Mouse (Mus musculus) kidney, embryonic 15.5 days (tissue): ENCODE data around the gene Mfap3. TPM values are rescaled to one million over a fixed set of nuclear protein-coding genes. Genes with fewer than 3 reads are reported as not detected.
A peak's percentile ranks its signal among the peaks of the same experiment; 100 is the strongest.
"Not testable (repeated sequence)": the region's sequence is repeated elsewhere in the genome, so short reads cannot be mapped to it uniquely, and the experiment has no call there.

Experiments
- ATAC-seq: fragments of 200-750 bp; cut with Nextera tagmentation; replicated peaks from 2 replicates; pipeline ENCODE4 v1.8.0; 2017; ENCODE audit warnings: moderate TSS enrichment; ENCODE audit not compliant: low FRiP score
- H3K27ac ChIP-seq: fragments of 300-500 bp; sonication (generic); 2 replicates; pipeline ENCODE4 v1.5.1; 2015; ENCODE audit warnings: mild to moderate bottlenecking, inconsistent platforms
- H3K27me3 ChIP-seq: fragments of 300-500 bp; sonication (generic); 2 replicates; pipeline ENCODE4 v1.6.1; 2015; ENCODE audit warnings: inconsistent platforms
- H3K36me3 ChIP-seq: fragments of 300-500 bp; sonication (generic); 2 replicates; pipeline ENCODE4 v1.6.1; 2015; ENCODE audit warnings: inconsistent platforms
- H3K4me1 ChIP-seq: fragments of 300-500 bp; sonication (generic); 2 replicates; pipeline ENCODE4 v1.6.1; 2015; ENCODE audit warnings: inconsistent platforms
- H3K4me2 ChIP-seq: fragments of 300-500 bp; sonication (generic); 2 replicates; pipeline ENCODE4 v1.6.1; 2015; ENCODE audit warnings: moderate library complexity, mild to moderate bottlenecking, inconsistent platforms
- H3K4me3 ChIP-seq: fragments of 300-500 bp; sonication (generic); replicated peaks from 2 replicates; pipeline ENCODE4 v1.5.1; 2015; ENCODE audit warnings: mild to moderate bottlenecking, inconsistent platforms
- H3K9ac ChIP-seq: fragments of 300-500 bp; sonication (generic); 2 replicates; pipeline ENCODE4 v1.6.1; 2015; ENCODE audit warnings: mild to moderate bottlenecking, inconsistent platforms
- H3K9me3 ChIP-seq: fragments of 300-500 bp; sonication (generic); replicated peaks from 2 replicates; pipeline ENCODE4 v1.6.1; 2016; ENCODE audit warnings: inconsistent platforms
- WGBS: fragments of 180-500 bp; shearing (Covaris S2); methylation state at CpG from one replicate; pipeline ENCODE4 v1.1.7; 2015; ENCODE audit warnings: mixed read lengths; 5-methylcytosine and 5-hydroxymethylcytosine counted together
- polyA plus RNA-seq: library from polyadenylated mRNA; unstranded; fragments of >200 nt; fragmentation: Nextera tagmentation; extraction: Ambion mirVana; gene quantifications from 2 replicates; pipeline ENCODE4 v1.2.1, GENCODE M21; 2015

The Mfap3 gene
- polyA plus RNA-seq, 1 experiment from 2014 or later, result 46.6 TPM

DNA sequence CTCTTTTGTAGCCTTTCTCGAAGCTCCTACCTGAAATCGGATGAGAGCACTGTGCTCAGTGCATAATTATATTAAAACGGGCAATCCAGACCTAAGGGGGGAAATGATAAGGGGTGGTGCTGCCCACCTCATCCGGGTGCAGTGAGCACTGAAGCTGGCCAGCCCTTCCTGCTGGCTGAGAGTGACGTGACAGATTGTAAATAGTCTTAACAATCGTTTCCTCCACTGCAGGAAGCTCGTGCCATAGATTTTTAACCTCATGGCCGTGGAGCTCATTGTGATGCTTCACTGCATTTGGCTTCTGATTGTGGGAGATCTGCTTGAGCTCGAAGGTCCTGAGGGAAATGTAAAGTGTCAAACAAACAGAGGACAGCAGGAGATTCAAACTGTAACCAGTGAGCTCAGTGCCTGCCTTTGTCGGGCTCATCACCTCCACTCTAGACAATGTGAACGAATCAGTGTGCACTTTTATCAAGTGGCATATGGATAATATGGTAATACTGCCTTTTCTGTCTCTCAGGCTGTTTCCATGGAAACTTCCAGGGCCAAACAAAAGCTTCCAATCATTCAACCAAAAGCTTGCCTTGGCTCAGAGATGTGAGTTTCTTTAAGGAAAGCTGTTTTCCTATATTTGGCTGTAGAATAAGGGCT is 13.0 kb downstream of the Mfap3 start:
- H3K9me3 ChIP-seq, result no peaks in the 10 kb centered on the region
- peaks cover 58% of the 10 kb centered on the region for H3K36me3 ChIP-seq
- peaks cover 6% of the 10 kb centered on the region; the same call in 1 of the 2 replicates for H3K4me1 ChIP-seq
- no peaks in the 10 kb centered on the region for H3K27me3 ChIP-seq
- H3K4me3 ChIP-seq, result no peak overlapping the region
- peak overlapping the region; percentile 64 for H3K27ac ChIP-seq
- H3K9ac ChIP-seq, result no peak overlapping the region
- no peak for ATAC-seq
- 35% methylated on average over 11 of the region's 11 CpGs for WGBS
- H3K4me2 ChIP-seq, result no peak overlapping the region

DNA sequence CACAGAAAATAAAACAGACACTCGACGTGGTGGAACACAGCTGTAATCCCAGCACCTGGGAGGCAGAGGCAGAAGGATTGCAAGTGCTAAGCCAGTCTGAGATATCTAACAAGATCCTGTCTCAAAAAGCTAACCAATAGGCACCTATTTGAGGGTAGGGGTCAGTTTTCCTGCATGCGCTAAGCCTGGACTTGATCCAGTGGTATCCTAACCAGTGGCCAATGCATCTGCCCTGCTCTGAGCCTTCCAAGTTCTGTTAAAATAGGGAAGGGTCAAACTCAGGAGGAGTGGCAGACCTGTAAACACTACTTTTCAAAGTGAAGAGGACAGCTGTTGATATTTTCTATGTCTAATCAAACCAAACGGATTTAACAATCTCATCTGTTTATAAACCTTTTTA is 13.8 kb downstream of the Mfap3 start:
- Histone ChIP-seq H3K36me3 (peaks cover 58% of the 10 kb centered on the region), H3K9ac (no peak overlapping the region), H3K9me3 (no peaks in the 10 kb centered on the region), H3K4me1 (peaks cover 6% of the 10 kb centered on the region; the same call in 1 of the 2 replicates), H3K4me2 (no peak overlapping the region), H3K27ac (no peak overlapping the region), H3K27me3 (no peaks in the 10 kb centered on the region), H3K4me3 (no peak overlapping the region)
- 86% methylated on average over 4 of the region's 4 CpGs for WGBS
- no peak for ATAC-seq

DNA sequence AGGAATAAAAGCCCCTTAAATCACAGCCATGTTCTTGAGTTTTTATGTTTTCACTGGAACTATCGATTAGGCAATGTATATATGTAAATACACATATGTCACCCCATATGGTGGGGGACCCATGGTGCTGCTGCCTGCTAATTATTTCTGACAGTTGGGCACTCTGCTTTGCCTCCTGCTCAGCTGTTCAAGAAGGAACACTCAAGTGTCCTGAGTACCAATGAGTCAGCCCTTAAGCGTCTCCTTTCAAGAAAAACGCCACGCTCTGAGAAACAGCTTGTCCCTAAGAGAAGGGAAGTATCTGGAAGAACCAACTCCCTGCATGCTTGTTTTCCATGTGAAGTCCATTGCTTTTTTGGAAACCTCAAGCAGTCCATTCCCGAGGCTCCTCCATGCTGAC is 17.4 kb downstream of the Mfap3 start:
- no peak overlapping the region for H3K4me3 ChIP-seq
- no peak overlapping the region for H3K27ac ChIP-seq
- no peak overlapping the region for H3K9ac ChIP-seq
- H3K9me3 ChIP-seq, result no peaks in the 10 kb centered on the region; the same call in 1 of the 2 replicates
- peaks cover 28% of the 10 kb centered on the region for H3K36me3 ChIP-seq
- no peak overlapping the region for H3K4me2 ChIP-seq
- no peaks in the 10 kb centered on the region for H3K27me3 ChIP-seq
- peaks cover 6% of the 10 kb centered on the region; the same call in 1 of the 2 replicates for H3K4me1 ChIP-seq
- WGBS, result 94% methylated on average over 5 of the region's 5 CpGs
- ATAC-seq, result no peak

DNA sequence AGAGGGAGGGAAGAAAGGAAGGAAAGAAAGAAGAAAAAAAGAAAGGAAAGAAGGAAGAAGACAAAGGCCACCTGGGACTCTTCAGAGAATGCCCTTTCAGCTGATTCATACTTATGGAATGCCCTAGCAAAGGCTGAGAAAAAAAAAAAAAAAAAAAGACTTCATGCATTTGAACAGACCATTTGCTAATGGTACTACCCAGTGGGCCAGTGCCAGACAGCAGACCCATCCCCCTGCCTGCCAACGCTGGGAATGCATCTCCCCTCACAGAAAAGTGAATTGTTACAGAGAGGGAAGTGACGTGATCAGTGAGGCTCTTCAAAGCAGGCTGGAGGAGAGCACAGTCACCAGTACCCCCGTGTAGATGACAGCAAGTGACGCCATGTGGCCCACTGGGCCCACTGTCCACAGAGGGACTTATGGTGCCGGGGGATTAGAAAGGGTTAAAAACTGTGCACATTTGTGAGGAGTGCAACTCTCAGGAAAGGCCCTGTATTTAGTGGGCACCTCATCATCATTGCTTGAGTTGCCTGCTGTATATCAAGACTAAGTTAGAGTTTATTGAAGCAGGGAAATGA is 21.5 kb downstream of the Mfap3 start:
- no peaks in the 10 kb centered on the region for H3K4me1 ChIP-seq
- 75% methylated on average over 5 of the region's 5 CpGs for WGBS
- ATAC-seq, result no peak
- no peaks in the 10 kb centered on the region for H3K36me3 ChIP-seq
- no peak overlapping the region for H3K27ac ChIP-seq
- H3K27me3 ChIP-seq, result no peaks in the 10 kb centered on the region
- H3K9me3 ChIP-seq, result no peaks in the 10 kb centered on the region; the same call in 1 of the 2 replicates
- H3K4me3 ChIP-seq, result no peak overlapping the region
- H3K9ac ChIP-seq, result no peak overlapping the region
- no peak overlapping the region for H3K4me2 ChIP-seq

DNA sequence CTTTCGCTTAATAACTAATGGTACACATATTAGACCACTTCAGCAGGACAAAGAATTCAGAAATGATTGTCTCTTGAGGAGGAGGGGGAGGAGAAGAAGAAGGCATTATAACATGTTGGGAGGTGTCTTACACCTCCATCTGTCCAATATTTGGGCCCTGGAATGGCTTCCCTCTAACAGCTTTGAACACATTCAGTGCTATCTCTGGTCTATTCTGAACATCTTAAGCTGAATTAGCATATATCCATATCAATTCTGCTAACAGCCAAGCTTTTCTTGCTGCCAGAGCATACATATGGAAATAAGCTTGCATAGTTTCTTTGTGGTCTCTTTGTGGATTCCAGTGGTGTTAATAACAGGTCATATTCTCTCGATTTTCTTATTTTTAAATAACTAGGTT is 22.2 kb downstream of the Mfap3 start:
- Histone ChIP-seq H3K36me3 (no peaks in the 10 kb centered on the region), H3K9ac (no peak overlapping the region), H3K4me1 (no peaks in the 10 kb centered on the region), H3K4me3 (no peak overlapping the region), H3K27ac (no peak overlapping the region), H3K4me2 (no peak overlapping the region), H3K27me3 (no peaks in the 10 kb centered on the region), H3K9me3 (no peaks in the 10 kb centered on the region; the same call in 1 of the 2 replicates)
- no peak for ATAC-seq
- WGBS, result 93% methylated on average over 2 of the region's 2 CpGs

DNA sequence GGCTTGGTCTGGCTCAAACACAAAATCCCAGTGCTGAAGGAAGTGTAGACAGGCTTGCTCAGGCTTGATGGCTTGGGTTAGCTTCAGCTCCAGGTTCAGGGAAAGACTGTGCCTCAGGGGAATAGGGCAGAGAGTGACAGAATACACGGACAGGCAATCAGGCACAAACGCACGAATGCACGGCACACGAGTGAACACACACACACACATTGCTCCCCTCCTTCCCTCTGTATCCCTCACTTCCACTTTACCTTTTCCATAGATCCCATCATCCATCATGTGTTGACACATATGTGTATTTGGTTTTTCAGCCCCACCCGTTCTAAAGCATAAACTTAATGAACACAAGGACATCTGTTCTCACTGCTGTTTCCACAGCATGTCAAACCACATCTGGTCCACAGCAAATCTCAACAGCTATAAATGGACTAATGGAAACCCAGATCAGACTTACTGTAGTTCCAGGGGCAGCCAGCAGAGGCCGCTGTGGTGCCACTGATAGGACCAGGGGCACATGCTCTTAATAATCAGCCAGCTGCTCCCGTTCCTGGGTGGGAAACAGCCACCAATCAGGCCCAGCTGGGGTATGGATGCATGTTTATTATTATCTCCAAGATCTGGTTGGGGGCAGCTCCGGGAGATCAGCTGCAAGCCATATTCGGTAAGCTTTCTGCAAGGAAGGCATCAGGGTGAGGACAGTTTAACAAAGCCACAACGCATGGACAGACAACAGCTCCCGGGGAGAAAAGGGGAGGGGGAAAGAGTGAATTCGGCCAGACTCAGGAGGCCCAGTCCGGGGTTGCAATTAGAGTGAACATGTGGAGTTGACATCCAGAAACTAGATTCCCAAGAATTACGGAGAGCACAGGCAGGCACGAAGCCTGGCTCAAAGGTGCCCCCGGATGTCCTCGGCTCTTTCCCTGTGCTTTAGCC is 30.4 kb downstream of the Mfap3 start:
- Histone ChIP-seq H3K36me3 (no peaks in the 10 kb centered on the region), H3K9ac (no peak overlapping the region), H3K4me2 (peak overlapping the region; percentile 54), H3K27ac (no peak overlapping the region), H3K27me3 (0 out of 2 replicates have a peak, but pooled peaks cover 2% of the 10 kb centered on the region), H3K9me3 (no peaks in the 10 kb centered on the region), H3K4me3 (peak overlapping the region; percentile 23), H3K4me1 (peaks cover 5% of the 10 kb centered on the region)
- ATAC-seq, result peak; percentile 70
- WGBS, result 36% methylated on average over 18 of the region's 18 CpGs

DNA sequence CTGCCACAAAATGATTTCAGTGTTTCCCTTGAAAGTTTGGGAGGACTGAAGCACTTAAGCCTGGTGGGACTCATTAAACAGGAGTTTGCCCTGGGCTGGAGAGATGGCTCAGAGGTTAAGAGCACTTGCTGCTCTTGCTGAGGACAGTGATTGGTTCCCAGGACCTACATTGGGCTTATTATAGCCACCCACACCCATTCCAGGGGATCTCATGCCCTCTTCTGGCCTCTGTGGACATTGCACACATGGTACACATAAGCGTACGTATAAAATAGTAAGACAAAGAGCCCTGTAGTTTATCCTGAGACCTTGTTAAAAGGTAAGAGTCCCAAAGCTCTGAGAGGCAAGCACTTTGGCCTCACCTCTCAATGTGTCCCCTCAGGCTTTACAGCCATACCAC is 31.8 kb downstream of the Mfap3 start:
- H3K27me3 ChIP-seq, result 0 out of 2 replicates have a peak, but pooled peaks cover 3% of the 10 kb centered on the region
- no peak for ATAC-seq
- H3K4me1 ChIP-seq, result peaks cover 5% of the 10 kb centered on the region
- H3K27ac ChIP-seq, result no peak overlapping the region
- H3K9me3 ChIP-seq, result no peaks in the 10 kb centered on the region
- no peak overlapping the region for H3K4me2 ChIP-seq
- H3K9ac ChIP-seq, result no peak overlapping the region
- no peaks in the 10 kb centered on the region for H3K36me3 ChIP-seq
- WGBS, result 100% methylated on average over 2 of the region's 2 CpGs
- no peak overlapping the region for H3K4me3 ChIP-seq

DNA sequence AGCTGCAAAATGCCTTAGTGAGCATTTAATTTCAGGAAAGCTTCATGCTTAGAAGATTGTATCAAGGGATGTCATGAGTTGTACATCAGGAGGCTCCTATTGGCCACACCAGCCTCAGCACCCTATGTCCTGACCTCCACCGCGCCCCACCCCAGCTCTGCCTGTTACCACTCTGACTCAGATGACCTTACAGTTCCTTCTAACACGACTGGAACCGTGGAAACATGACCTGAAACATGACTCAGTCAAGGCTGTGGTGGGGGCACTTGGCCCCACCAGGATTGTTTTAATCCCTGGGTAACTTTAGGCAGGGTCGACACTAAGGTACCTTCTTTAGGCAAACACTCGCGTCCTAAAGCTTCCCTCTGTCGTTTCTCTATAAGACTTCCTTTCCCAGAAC is 32.6 kb downstream of the Mfap3 start:
- H3K4me3 ChIP-seq, result no peak overlapping the region
- no peak overlapping the region for H3K27ac ChIP-seq
- H3K4me1 ChIP-seq, result peaks cover 5% of the 10 kb centered on the region
- H3K36me3 ChIP-seq, result no peaks in the 10 kb centered on the region
- H3K4me2 ChIP-seq, result no peak overlapping the region
- H3K27me3 ChIP-seq, result 0 out of 2 replicates have a peak, but pooled peaks cover 3% of the 10 kb centered on the region
- no peaks in the 10 kb centered on the region for H3K9me3 ChIP-seq
- 80% methylated on average over 8 of the region's 8 CpGs for WGBS
- no peak overlapping the region for H3K9ac ChIP-seq
- ATAC-seq, result no peak

DNA sequence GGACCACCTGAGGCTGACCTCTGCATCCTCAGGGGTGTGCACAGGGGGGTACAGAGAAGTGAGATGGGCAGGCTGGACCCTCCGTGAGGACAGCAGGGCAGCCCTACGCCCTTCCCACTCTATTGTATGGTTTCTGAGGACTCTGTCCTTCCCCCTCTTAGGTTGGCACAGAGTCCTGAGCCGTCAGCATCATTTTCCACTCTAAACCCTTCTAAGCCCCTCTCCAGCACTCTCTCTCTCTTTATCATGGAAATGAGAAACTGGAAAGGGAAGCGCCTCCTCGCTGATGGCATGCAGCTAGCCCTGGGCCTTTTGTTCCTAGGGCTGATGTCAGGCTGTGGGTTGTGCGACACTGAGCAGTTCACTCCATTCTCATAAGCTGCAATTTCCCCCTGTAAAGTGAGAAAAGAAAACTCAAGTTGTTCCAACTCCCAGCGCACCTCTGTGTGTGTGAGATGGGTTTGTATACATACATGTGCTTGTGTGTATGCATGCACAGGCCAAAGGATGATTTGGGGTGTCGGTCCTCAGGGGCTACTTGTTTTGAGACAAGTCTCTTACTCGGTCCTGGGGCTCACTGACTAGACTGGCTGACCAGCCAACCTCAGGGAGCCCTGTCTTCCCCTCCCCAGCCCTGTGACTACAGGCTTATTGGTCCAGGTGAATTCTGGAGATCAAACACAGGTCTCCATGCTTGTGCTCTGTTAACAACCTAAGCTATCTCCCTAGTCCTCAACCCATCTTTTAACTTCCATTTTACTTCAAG is 34.7 kb downstream of the Mfap3 start:
- no peak for ATAC-seq
- Histone ChIP-seq H3K27ac (no peak overlapping the region), H3K4me3 (no peak overlapping the region), H3K4me2 (no peak overlapping the region), H3K9me3 (no peaks in the 10 kb centered on the region), H3K27me3 (0 out of 2 replicates have a peak, but pooled peaks cover 3% of the 10 kb centered on the region), H3K36me3 (no peaks in the 10 kb centered on the region), H3K4me1 (peaks cover 5% of the 10 kb centered on the region), H3K9ac (no peak overlapping the region)
- WGBS, result 65% methylated on average over 9 of the region's 9 CpGs

DNA sequence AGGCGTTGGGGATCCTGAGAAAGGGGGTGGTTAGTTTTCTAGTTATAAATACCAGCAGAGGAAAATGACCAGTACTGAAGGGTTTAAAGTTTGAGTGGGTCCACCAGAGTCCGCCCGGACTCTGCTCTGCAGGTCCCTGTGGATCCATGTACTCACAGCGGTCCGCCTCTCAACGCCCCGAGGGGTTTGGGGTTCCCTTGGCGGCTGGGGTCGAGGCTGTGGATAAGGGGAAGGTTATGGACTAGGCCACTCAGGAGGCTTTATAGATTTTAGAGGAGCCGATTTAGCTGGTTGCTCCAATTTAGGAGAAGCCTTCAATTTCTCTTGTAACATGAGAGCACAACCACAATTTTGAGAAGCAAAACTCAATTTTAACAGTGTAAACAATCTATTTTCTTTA is 39.5 kb downstream of the Mfap3 start:
- not testable (repeated sequence) for H3K9me3 ChIP-seq, H3K36me3 ChIP-seq, H3K4me3 ChIP-seq, H3K27me3 ChIP-seq, ATAC-seq, H3K27ac ChIP-seq, H3K9ac ChIP-seq, H3K4me2 ChIP-seq, H3K4me1 ChIP-seq
- WGBS, result 82% methylated on average over 9 of the region's 10 CpGs

DNA sequence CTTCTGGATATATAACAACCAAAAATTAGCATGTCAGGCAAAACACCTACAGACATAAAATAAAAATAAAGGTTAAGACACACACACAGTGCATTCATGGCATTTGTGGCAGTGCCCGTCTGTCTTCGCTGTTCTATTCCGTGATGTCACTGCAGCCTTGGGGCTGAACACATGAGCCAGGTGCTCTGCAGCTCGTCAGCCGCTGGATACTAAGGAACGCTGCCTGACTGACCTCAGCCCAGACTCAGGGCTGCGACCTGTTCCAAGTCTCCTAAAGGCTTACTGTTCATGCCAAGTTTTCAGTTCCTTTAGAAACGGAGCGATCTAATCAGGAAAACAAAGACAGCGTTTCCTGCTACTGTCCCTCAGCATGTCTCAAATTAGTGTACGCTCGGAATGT is 46.1 kb downstream of the Mfap3 start:
- no peaks in the 10 kb centered on the region for H3K36me3 ChIP-seq
- H3K9ac ChIP-seq, result no peak overlapping the region
- no peak overlapping the region for H3K4me3 ChIP-seq
- 56% methylated on average over 12 of the region's 12 CpGs for WGBS
- no peaks in the 10 kb centered on the region for H3K27me3 ChIP-seq
- H3K4me2 ChIP-seq, result no peak overlapping the region
- H3K27ac ChIP-seq, result no peak overlapping the region
- no peaks in the 10 kb centered on the region for H3K4me1 ChIP-seq
- H3K9me3 ChIP-seq, result no peaks in the 10 kb centered on the region
- no peak for ATAC-seq
